Mouse (Mus musculus): Measurements from ENCODE around the gene Arhgef25. TPM values are rescaled to one million over a fixed set of nuclear protein-coding genes. Genes with fewer than 3 reads are reported as not detected.
A peak's percentile ranks its signal among the peaks of the same experiment; 100 is the strongest.

Arhgef25 gene
- polyA plus RNA-seq, 1 experiment from 2014 or later = 52.2 TPM

GRCm38 (mm10) chr10:127191191-127192056 is 1.5 kb upstream of the Arhgef25 start:
- WGBS = 78% methylated on average over 19 of the region's 19 CpGs
- no peak for ATAC-seq (ENCODE audit: low FRiP score)
- H3K36me3 ChIP-seq = peaks cover 17% of the 10 kb centered on the region; the same call in 1 of the 2 replicates
- H3K9me3 ChIP-seq (replicated peaks) = no peaks in the 10 kb centered on the region
- H3K27ac ChIP-seq = no peak overlapping the region
- no peak overlapping the region for H3K4me2 ChIP-seq (replicated peaks)
- H3K4me1 ChIP-seq = peaks cover 51% of the 10 kb centered on the region
- no peak overlapping the region for H3K9ac ChIP-seq
- H3K27me3 ChIP-seq = no peaks in the 10 kb centered on the region
- H3K4me3 ChIP-seq = no peak overlapping the region

- 34% methylated on average over 14 of the region's 14 CpGs for WGBS
- peaks cover 21% of the 10 kb centered on the region; the same call in 1 of the 2 replicates for H3K36me3 ChIP-seq
- H3K9ac ChIP-seq = peak overlapping the region; percentile 88; the same call in 1 of the 2 replicates
- no peaks in the 10 kb centered on the region for H3K27me3 ChIP-seq
- peak overlapping the region; percentile 87 for H3K27ac ChIP-seq
- H3K9me3 ChIP-seq (replicated peaks) = no peaks in the 10 kb centered on the region
- peak overlapping the region; percentile 96 for H3K4me2 ChIP-seq (replicated peaks)
- no peak for ATAC-seq (ENCODE audit: low FRiP score)
- H3K4me1 ChIP-seq = peaks cover 47% of the 10 kb centered on the region
- 0 out of 2 replicates have a peak overlapping the region, but pooled peaks have one; percentile 63 for H3K4me3 ChIP-seq
Observed at GRCm38 (mm10) chr10:127190398-127191190, 711 bp upstream of the Arhgef25 start.

- Histone ChIP-seq H3K9ac (peak overlapping the region; percentile 88), H3K4me3 (peak overlapping the region; percentile 63), H3K36me3 (peaks cover 22% of the 10 kb centered on the region; the same call in 1 of the 2 replicates), H3K27ac (peak overlapping the region; percentile 87), H3K4me2 (replicated peaks) (peak overlapping the region; percentile 96), H3K9me3 (replicated peaks) (no peaks in the 10 kb centered on the region), H3K4me1 (peaks cover 47% of the 10 kb centered on the region), H3K27me3 (0 out of 2 replicates have a peak, but pooled peaks cover 5% of the 10 kb centered on the region)
- peak; percentile 9 for ATAC-seq (ENCODE audit: low FRiP score)
- under 1% methylated on average over 26 of the region's 26 CpGs for WGBS
Observed at GRCm38 (mm10) chr10:127189116-127189650, 700 bp downstream of the Arhgef25 start.

GRCm38 (mm10) chr10:127188465-127189115 is 1.3 kb downstream of the Arhgef25 start:
- Histone ChIP-seq H3K4me1 (peaks cover 52% of the 10 kb centered on the region), H3K27me3 (0 out of 2 replicates have a peak, but pooled peaks cover 6% of the 10 kb centered on the region)
- 0% methylated on average over 31 of the region's 46 CpGs for WGBS

GRCm38 (mm10) chr10:127188079-127188453 is 1.8 kb downstream of the Arhgef25 start:
- Histone ChIP-seq H3K4me2 (replicated peaks) (peak overlapping the region; percentile 96), H3K9me3 (replicated peaks) (no peaks in the 10 kb centered on the region), H3K4me1 (peaks cover 54% of the 10 kb centered on the region), H3K36me3 (peaks cover 15% of the 10 kb centered on the region; the same call in 1 of the 2 replicates), H3K4me3 (peak overlapping the region; percentile 63), H3K27ac (peak overlapping the region; percentile 87), H3K9ac (peak overlapping the region; percentile 88), H3K27me3 (peaks cover 8% of the 10 kb centered on the region; the same call in 1 of the 2 replicates)
- 2% methylated on average over 18 of the region's 21 CpGs for WGBS
- ATAC-seq (ENCODE audit: low FRiP score) = peak; percentile 27; the same call in 1 of the 2 replicates

More at GRCm38 (mm10) chr10:127188465-127189115, 1.3 kb downstream of the Arhgef25 start:
- peak overlapping the region; percentile 87 for H3K27ac ChIP-seq
- H3K4me2 ChIP-seq (replicated peaks) = peak overlapping the region; percentile 96
- peak overlapping the region; percentile 63 for H3K4me3 ChIP-seq
- peaks cover 20% of the 10 kb centered on the region; the same call in 1 of the 2 replicates for H3K36me3 ChIP-seq
- no peaks in the 10 kb centered on the region for H3K9me3 ChIP-seq (replicated peaks)
- H3K9ac ChIP-seq = peak overlapping the region; percentile 88
- ATAC-seq (ENCODE audit: low FRiP score) = peak; percentile 86

GRCm38 (mm10) chr10:127187371-127188078 is 2.4 kb downstream of the Arhgef25 start:
- no peaks in the 10 kb centered on the region for H3K9me3 ChIP-seq (replicated peaks)
- peaks cover 14% of the 10 kb centered on the region; the same call in 1 of the 2 replicates for H3K36me3 ChIP-seq
- peak overlapping the region; percentile 63 for H3K4me3 ChIP-seq
- H3K27me3 ChIP-seq = peaks cover 9% of the 10 kb centered on the region; the same call in 1 of the 2 replicates
- 0 out of 2 replicates have a peak, but pooled peaks have one; percentile 1 for ATAC-seq (ENCODE audit: low FRiP score)
- peak overlapping the region; percentile 96 for H3K4me2 ChIP-seq (replicated peaks)
- peak overlapping the region; percentile 88 for H3K9ac ChIP-seq
- H3K27ac ChIP-seq = peak overlapping the region; percentile 87
- WGBS = 39% methylated on average over 10 of the region's 10 CpGs
- peaks cover 54% of the 10 kb centered on the region for H3K4me1 ChIP-seq

- WGBS = 78% methylated on average over 1 of the region's 1 CpGs
- no peaks in the 10 kb centered on the region for H3K9me3 ChIP-seq (replicated peaks)
- H3K4me2 ChIP-seq (replicated peaks) = no peak overlapping the region
- no peak overlapping the region for H3K9ac ChIP-seq
- peaks cover 54% of the 10 kb centered on the region for H3K4me1 ChIP-seq
- no peak overlapping the region for H3K27ac ChIP-seq
- peaks cover 17% of the 10 kb centered on the region for H3K27me3 ChIP-seq
- no peak overlapping the region for H3K4me3 ChIP-seq
- no peak for ATAC-seq (ENCODE audit: low FRiP score)
- peaks cover 7% of the 10 kb centered on the region; the same call in 1 of the 2 replicates for H3K36me3 ChIP-seq
Observed at GRCm38 (mm10) chr10:127186451-127186850, 3.4 kb downstream of the Arhgef25 start.

- peaks cover 51% of the 10 kb centered on the region for H3K4me1 ChIP-seq
- no peak overlapping the region for H3K4me3 ChIP-seq
- H3K27ac ChIP-seq = no peak overlapping the region
- H3K9me3 ChIP-seq (replicated peaks) = no peaks in the 10 kb centered on the region
- 85% methylated on average over 15 of the region's 15 CpGs for WGBS
- peaks cover 27% of the 10 kb centered on the region for H3K27me3 ChIP-seq
- no peak overlapping the region for H3K4me2 ChIP-seq (replicated peaks)
- H3K36me3 ChIP-seq = 0 out of 2 replicates have a peak, but pooled peaks cover 4% of the 10 kb centered on the region
- no peak overlapping the region for H3K9ac ChIP-seq
- no peak for ATAC-seq (ENCODE audit: low FRiP score)
Observed at GRCm38 (mm10) chr10:127185506-127185905, 4.4 kb downstream of the Arhgef25 start.

- Histone ChIP-seq H3K36me3 (0 out of 2 replicates have a peak, but pooled peaks cover 4% of the 10 kb centered on the region), H3K27me3 (peaks cover 31% of the 10 kb centered on the region), H3K4me1 (peaks cover 51% of the 10 kb centered on the region), H3K4me3 (no peak overlapping the region), H3K27ac (no peak overlapping the region), H3K9ac (no peak overlapping the region), H3K4me2 (replicated peaks) (no peak overlapping the region), H3K9me3 (replicated peaks) (no peaks in the 10 kb centered on the region)
- ATAC-seq (ENCODE audit: low FRiP score) = no peak
- WGBS = 65% methylated on average over 9 of the region's 9 CpGs
Observed at GRCm38 (mm10) chr10:127185101-127185500, 4.8 kb downstream of the Arhgef25 start.

GRCm38 (mm10) chr10:127183759-127184158 is 6.1 kb downstream of the Arhgef25 start:
- 0 out of 2 replicates have a peak, but pooled peaks cover 4% of the 10 kb centered on the region for H3K36me3 ChIP-seq
- no peak overlapping the region for H3K27ac ChIP-seq
- peaks cover 44% of the 10 kb centered on the region for H3K27me3 ChIP-seq
- no peak overlapping the region for H3K9ac ChIP-seq
- peak overlapping the region; percentile 24 for H3K4me2 ChIP-seq (replicated peaks)
- 17% methylated on average over 20 of the region's 20 CpGs for WGBS
- H3K4me3 ChIP-seq = no peak overlapping the region
- H3K4me1 ChIP-seq = peaks cover 43% of the 10 kb centered on the region
- H3K9me3 ChIP-seq (replicated peaks) = no peaks in the 10 kb centered on the region
- no peak for ATAC-seq (ENCODE audit: low FRiP score)

GRCm38 (mm10) chr10:127182624-127183023 is 7.3 kb downstream of the Arhgef25 start:
- ATAC-seq (ENCODE audit: low FRiP score) = no peak
- Histone ChIP-seq H3K9me3 (replicated peaks) (no peaks in the 10 kb centered on the region), H3K36me3 (0 out of 2 replicates have a peak, but pooled peaks cover 4% of the 10 kb centered on the region), H3K9ac (0 out of 2 replicates have a peak overlapping the region, but pooled peaks have one; percentile 28), H3K4me3 (no peak overlapping the region), H3K4me1 (peaks cover 46% of the 10 kb centered on the region), H3K4me2 (replicated peaks) (no peak overlapping the region), H3K27me3 (peaks cover 55% of the 10 kb centered on the region), H3K27ac (no peak overlapping the region)
- 85% methylated on average over 4 of the region's 4 CpGs for WGBS

All from hindbrain, embryonic 12.5 days (tissue).